Mouse (Mus musculus): ENCODE data around the gene Arrdc5.

GRCm38 (mm10) chr17:56282802-56283201 is 17.3 kb downstream of the Arrdc5 start:
- TF ChIP-seq USF1 (IDR thresholded peaks at IDR 0.05; ENCODE audit: low read depth) (no peak), E2F4 (IDR thresholded peaks at IDR 0.05; ENCODE audit: insufficient read depth) (no peak), POLR2A (IDR thresholded peaks at IDR 0.05; ENCODE audit: insufficient read length, low read depth) (no peak), MAX (IDR thresholded peaks at IDR 0.05; ENCODE audit: low read depth) (no peak), TCF3 (IDR thresholded peaks at IDR 0.05; ENCODE audit: insufficient read length, low read depth) (no peak)
